Mouse (Mus musculus): ENCODE results near the gene Fmo2. TPM values are rescaled to one million over a fixed set of nuclear protein-coding genes. Genes with fewer than 3 reads are reported as not detected.
A peak's percentile ranks its signal among the peaks of the same experiment; 100 is the strongest.

Gene Fmo2
- polyA plus RNA-seq, 1 experiment from 2014 or later = not detected

- no peaks in the 10 kb centered on the region for H3K36me3 ChIP-seq (replicated peaks; ENCODE audit: control insufficient read depth, insufficient read depth, low read depth, low read length)
- no peak overlapping the region for H3K27ac ChIP-seq (replicated peaks; ENCODE audit: low read depth, low read length)
- DNase-seq (ENCODE audit: low spot score) (no peak), ATAC-seq (replicated peaks; ENCODE audit: insufficient number of reproducible peaks, low FRiP score, low TSS enrichment, low read depth) (no peak)
- WGBS = 84% methylated on average over 11 of the region's 11 CpGs
- no peaks in the 10 kb centered on the region for H3K27me3 ChIP-seq (ENCODE audit: control insufficient read depth, insufficient read depth, low read length)
- H3K9me3 ChIP-seq (replicated peaks; ENCODE audit: control insufficient read depth, low read length) = no peaks in the 10 kb centered on the region
- no peak overlapping the region for H3K4me3 ChIP-seq (ENCODE audit: low read depth, low read length)
- no peak overlapping the region for H3K4me2 ChIP-seq (ENCODE audit: low read depth, low read length)
- no peak overlapping the region for H3K9ac ChIP-seq (replicated peaks; ENCODE audit: low read length)
- H3K4me1 ChIP-seq (ENCODE audit: control insufficient read depth, insufficient read depth, low read length) = no peaks in the 10 kb centered on the region
Measured at GRCm38 (mm10) chr1:162886138-162886816, 12.2 kb downstream of the Fmo2 start.

- ATAC-seq (replicated peaks; ENCODE audit: insufficient number of reproducible peaks, low FRiP score, low TSS enrichment, low read depth) = no peak
- 82% methylated on average over 4 of the region's 4 CpGs for WGBS
Measured at GRCm38 (mm10) chr1:162882681-162883080, 15.8 kb downstream of the Fmo2 start.

DNA sequence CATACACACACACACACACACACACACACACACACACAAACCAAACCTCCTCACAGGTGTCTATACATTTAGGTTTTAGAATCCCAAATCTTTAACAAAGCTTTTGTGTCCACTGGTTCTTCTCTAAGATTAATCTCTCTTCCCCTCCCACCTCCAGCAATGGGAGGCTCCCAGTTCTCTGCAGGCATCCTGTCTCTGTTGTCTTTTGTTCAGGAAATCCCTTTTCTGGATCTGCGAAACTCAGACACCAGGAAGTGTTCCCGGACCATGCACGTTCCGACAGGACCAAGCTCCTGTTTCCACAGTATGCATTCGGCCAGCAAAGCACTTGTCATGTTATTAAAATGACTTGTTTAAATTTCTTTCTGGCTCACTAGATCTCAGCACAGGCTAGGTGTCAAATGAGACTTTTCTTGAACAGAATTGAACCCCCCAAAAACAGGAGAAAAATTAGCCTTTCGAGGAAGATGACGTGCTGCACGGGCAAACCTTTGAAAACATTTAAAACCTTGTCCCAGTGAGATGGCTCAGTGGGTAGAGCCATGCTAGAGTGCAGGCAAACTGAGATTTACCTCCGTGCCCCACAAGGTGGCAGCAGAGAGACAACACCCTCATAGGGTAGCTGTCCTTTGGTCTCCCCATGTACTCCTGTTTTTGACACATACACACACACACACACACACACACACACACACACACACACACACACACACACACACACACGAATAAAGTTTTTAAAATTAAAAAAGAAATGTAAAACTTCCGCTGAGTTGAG, 18.7 kb downstream of the Fmo2 start:
- no peak for ATAC-seq (replicated peaks; ENCODE audit: insufficient number of reproducible peaks, low FRiP score, low TSS enrichment, low read depth)
- Histone ChIP-seq H3K4me2 (ENCODE audit: low read depth, low read length) (no peak overlapping the region), H3K36me3 (replicated peaks; ENCODE audit: control insufficient read depth, insufficient read depth, low read depth, low read length) (no peaks in the 10 kb centered on the region), H3K9ac (replicated peaks; ENCODE audit: low read length) (no peak overlapping the region), H3K27me3 (ENCODE audit: control insufficient read depth, insufficient read depth, low read length) (no peaks in the 10 kb centered on the region), H3K4me3 (ENCODE audit: low read depth, low read length) (no peak overlapping the region), H3K9me3 (replicated peaks; ENCODE audit: control insufficient read depth, low read length) (no peaks in the 10 kb centered on the region), H3K4me1 (ENCODE audit: control insufficient read depth, insufficient read depth, low read length) (no peaks in the 10 kb centered on the region), H3K27ac (replicated peaks; ENCODE audit: low read depth, low read length) (no peak overlapping the region)
- peak; percentile 61 for DNase-seq (ENCODE audit: low spot score)
- 63% methylated on average over 11 of the region's 11 CpGs for WGBS

More at GRCm38 (mm10) chr1:162882681-162883080, 15.8 kb downstream of the Fmo2 start:
- no peaks in the 10 kb centered on the region for H3K27me3 ChIP-seq (ENCODE audit: control insufficient read depth, insufficient read depth, low read length)
- H3K36me3 ChIP-seq (replicated peaks; ENCODE audit: control insufficient read depth, insufficient read depth, low read depth, low read length) = no peaks in the 10 kb centered on the region
- H3K9ac ChIP-seq (replicated peaks; ENCODE audit: low read length) = no peak overlapping the region
- no peak overlapping the region for H3K27ac ChIP-seq (replicated peaks; ENCODE audit: low read depth, low read length)
- no peaks in the 10 kb centered on the region for H3K4me1 ChIP-seq (ENCODE audit: control insufficient read depth, insufficient read depth, low read length)
- H3K9me3 ChIP-seq (replicated peaks; ENCODE audit: control insufficient read depth, low read length) = no peaks in the 10 kb centered on the region
- DNase-seq (ENCODE audit: low spot score) = no peak
- H3K4me2 ChIP-seq (ENCODE audit: low read depth, low read length) = no peak overlapping the region
- no peak overlapping the region for H3K4me3 ChIP-seq (ENCODE audit: low read depth, low read length)

GRCm38 (mm10) chr1:162875091-162875490, 23.4 kb downstream of the Fmo2 start:
- 54% methylated on average over 3 of the region's 3 CpGs for WGBS
- DNase-seq (ENCODE audit: low spot score) (no peak), ATAC-seq (replicated peaks; ENCODE audit: insufficient number of reproducible peaks, low FRiP score, low TSS enrichment, low read depth) (no peak)
- no peak overlapping the region for H3K27ac ChIP-seq (replicated peaks; ENCODE audit: low read depth, low read length)
- no peaks in the 10 kb centered on the region for H3K9me3 ChIP-seq (replicated peaks; ENCODE audit: control insufficient read depth, low read length)
- no peaks in the 10 kb centered on the region for H3K36me3 ChIP-seq (replicated peaks; ENCODE audit: control insufficient read depth, insufficient read depth, low read depth, low read length)
- no peaks in the 10 kb centered on the region for H3K27me3 ChIP-seq (ENCODE audit: control insufficient read depth, insufficient read depth, low read length)
- no peaks in the 10 kb centered on the region for H3K4me1 ChIP-seq (ENCODE audit: control insufficient read depth, insufficient read depth, low read length)
- no peak overlapping the region for H3K9ac ChIP-seq (replicated peaks; ENCODE audit: low read length)
- H3K4me2 ChIP-seq (ENCODE audit: low read depth, low read length) = no peak overlapping the region
- H3K4me3 ChIP-seq (ENCODE audit: low read depth, low read length) = no peak overlapping the region

- H3K27ac ChIP-seq (replicated peaks; ENCODE audit: low read depth, low read length) = peak overlapping the region; percentile 75
- no peak overlapping the region for H3K4me2 ChIP-seq (ENCODE audit: low read depth, low read length)
- no peaks in the 10 kb centered on the region for H3K36me3 ChIP-seq (replicated peaks; ENCODE audit: control insufficient read depth, insufficient read depth, low read depth, low read length)
- H3K4me1 ChIP-seq (ENCODE audit: control insufficient read depth, insufficient read depth, low read length) = no peaks in the 10 kb centered on the region
- 21% methylated on average over 9 of the region's 9 CpGs for WGBS
- ATAC-seq (replicated peaks; ENCODE audit: insufficient number of reproducible peaks, low FRiP score, low TSS enrichment, low read depth) (peak; percentile 85), DNase-seq (ENCODE audit: low spot score) (peak; percentile 60)
- H3K9ac ChIP-seq (replicated peaks; ENCODE audit: low read length) = peak overlapping the region; percentile 22; the same call in 1 of the 2 replicates
- no peak overlapping the region for H3K4me3 ChIP-seq (ENCODE audit: low read depth, low read length)
- no peaks in the 10 kb centered on the region for H3K27me3 ChIP-seq (ENCODE audit: control insufficient read depth, insufficient read depth, low read length)
- H3K9me3 ChIP-seq (replicated peaks; ENCODE audit: control insufficient read depth, low read length) = no peaks in the 10 kb centered on the region
Measured at GRCm38 (mm10) chr1:162871701-162872311, 26.7 kb downstream of the Fmo2 start.

DNA sequence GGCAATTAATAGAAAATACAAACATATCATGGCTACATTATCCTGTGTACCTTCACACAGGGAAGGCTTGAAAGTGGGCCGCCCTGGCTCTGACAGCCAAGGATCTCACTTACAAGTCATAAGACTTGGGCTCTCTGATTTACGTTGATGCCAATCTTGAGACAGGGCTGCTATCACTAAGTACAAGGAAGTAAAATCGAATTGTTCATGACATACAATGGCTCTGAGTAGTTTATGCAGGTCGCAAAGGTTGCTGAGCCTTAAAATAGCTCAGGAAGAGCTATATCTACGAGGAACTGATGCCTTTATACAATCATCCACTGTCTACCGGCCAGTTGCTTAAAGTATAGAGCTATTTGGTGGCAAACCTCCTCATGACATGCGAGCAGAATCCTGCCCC, 27.5 kb downstream of the Fmo2 start:
- H3K4me3 ChIP-seq (ENCODE audit: low read depth, low read length) = no peak overlapping the region
- 79% methylated on average over 7 of the region's 7 CpGs for WGBS
- peak overlapping the region; percentile 75; the same call in 1 of the 2 replicates for H3K27ac ChIP-seq (replicated peaks; ENCODE audit: low read depth, low read length)
- H3K9ac ChIP-seq (replicated peaks; ENCODE audit: low read length) = no peak overlapping the region
- H3K9me3 ChIP-seq (replicated peaks; ENCODE audit: control insufficient read depth, low read length) = no peaks in the 10 kb centered on the region
- no peak overlapping the region for H3K4me2 ChIP-seq (ENCODE audit: low read depth, low read length)
- no peaks in the 10 kb centered on the region for H3K36me3 ChIP-seq (replicated peaks; ENCODE audit: control insufficient read depth, insufficient read depth, low read depth, low read length)
- no peak for DNase-seq (ENCODE audit: low spot score)
- H3K27me3 ChIP-seq (ENCODE audit: control insufficient read depth, insufficient read depth, low read length) = no peaks in the 10 kb centered on the region
- no peak for ATAC-seq (replicated peaks; ENCODE audit: insufficient number of reproducible peaks, low FRiP score, low TSS enrichment, low read depth)
- no peaks in the 10 kb centered on the region for H3K4me1 ChIP-seq (ENCODE audit: control insufficient read depth, insufficient read depth, low read length)

DNA sequence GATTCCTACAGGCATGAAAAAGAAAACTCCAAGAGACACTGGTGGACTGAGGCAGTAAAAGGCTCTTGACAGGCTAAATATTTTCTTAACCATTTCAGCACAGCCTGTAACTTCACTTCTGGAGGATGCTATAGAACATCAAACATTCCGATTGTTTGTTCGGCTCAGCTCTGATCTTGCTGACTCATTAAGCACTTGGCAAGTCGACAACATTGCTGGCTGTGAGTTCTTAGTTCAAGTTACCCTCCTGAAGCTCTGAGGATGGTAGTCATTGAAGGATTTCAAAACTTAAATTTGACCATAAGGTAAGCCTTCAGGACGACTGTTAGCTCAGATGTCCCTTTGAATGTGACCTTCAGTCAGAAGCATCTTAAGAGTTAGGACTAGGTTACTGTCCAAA, 31.1 kb downstream of the Fmo2 start:
- H3K4me3 ChIP-seq (ENCODE audit: low read depth, low read length) = no peak overlapping the region
- WGBS = 87% methylated on average over 4 of the region's 4 CpGs
- no peak overlapping the region for H3K27ac ChIP-seq (replicated peaks; ENCODE audit: low read depth, low read length)
- no peaks in the 10 kb centered on the region for H3K36me3 ChIP-seq (replicated peaks; ENCODE audit: control insufficient read depth, insufficient read depth, low read depth, low read length)
- ATAC-seq (replicated peaks; ENCODE audit: insufficient number of reproducible peaks, low FRiP score, low TSS enrichment, low read depth) = no peak
- no peaks in the 10 kb centered on the region for H3K27me3 ChIP-seq (ENCODE audit: control insufficient read depth, insufficient read depth, low read length)
- H3K4me2 ChIP-seq (ENCODE audit: low read depth, low read length) = no peak overlapping the region
- no peaks in the 10 kb centered on the region for H3K9me3 ChIP-seq (replicated peaks; ENCODE audit: control insufficient read depth, low read length)
- no peak overlapping the region for H3K9ac ChIP-seq (replicated peaks; ENCODE audit: low read length)
- DNase-seq (ENCODE audit: low spot score) = no peak
- no peaks in the 10 kb centered on the region for H3K4me1 ChIP-seq (ENCODE audit: control insufficient read depth, insufficient read depth, low read length)

DNA sequence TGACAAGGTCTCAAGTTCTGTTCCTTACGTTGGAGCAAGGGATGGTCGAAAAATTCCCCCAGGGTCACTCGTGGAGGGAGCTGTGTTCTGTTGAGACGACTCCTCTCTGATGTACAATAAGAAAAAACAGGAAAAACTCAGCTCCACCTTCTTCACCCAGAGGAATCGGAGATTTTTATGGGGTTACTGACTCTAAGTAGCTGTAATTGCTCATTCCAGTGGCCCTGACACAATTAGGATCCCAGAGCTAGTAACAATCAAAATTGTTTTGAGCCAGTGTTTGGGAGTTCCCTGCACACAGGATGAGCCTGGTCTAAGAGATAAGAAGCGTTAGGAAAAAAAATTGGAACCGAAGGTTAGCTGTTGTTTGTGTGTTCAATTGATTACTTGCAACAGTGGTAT, 32.2 kb downstream of the Fmo2 start, which contains the start of gene Fmo1:
Gene Fmo1, minus strand, starts transcription at position 331 of the 402 bp plus-strand sequence.
- Histone ChIP-seq H3K36me3 (replicated peaks; ENCODE audit: control insufficient read depth, insufficient read depth, low read depth, low read length) (no peaks in the 10 kb centered on the region), H3K27ac (replicated peaks; ENCODE audit: low read depth, low read length) (no peak within 1 kb of the TSS), H3K9ac (replicated peaks; ENCODE audit: low read length) (no peak within 1 kb of the TSS), H3K4me2 (ENCODE audit: low read depth, low read length) (no peak within 1 kb of the TSS), H3K9me3 (replicated peaks; ENCODE audit: control insufficient read depth, low read length) (no peaks in the 10 kb centered on the region), H3K4me3 (ENCODE audit: low read depth, low read length) (no peak within 1 kb of the TSS), H3K4me1 (ENCODE audit: control insufficient read depth, insufficient read depth, low read length) (no peaks in the 10 kb centered on the region), H3K27me3 (ENCODE audit: control insufficient read depth, insufficient read depth, low read length) (no peaks in the 10 kb centered on the region)
- WGBS = 56% methylated on average over 7 of the region's 7 CpGs
- no peak for ATAC-seq (replicated peaks; ENCODE audit: insufficient number of reproducible peaks, low FRiP score, low TSS enrichment, low read depth)
- DNase-seq (ENCODE audit: low spot score) = no peak
